Mouse (Mus musculus) lung, adult 2 months (tissue): ENCODE measurements around the gene Parp6. TPM values are rescaled to one million over a fixed set of nuclear protein-coding genes. Genes with fewer than 3 reads are reported as not detected.

Experiments
- DNase-seq: peaks from one replicate; pipeline ENCODE4 v3.0.0; 2022
- H3K4me1 ChIP-seq: fragments of 200-500 bp; 2 replicates; pipeline ENCODE4 v1.6.1; 2011; ENCODE audit warnings: low read length; ENCODE audit not compliant: control insufficient read depth, insufficient read depth
- H3K4me3 ChIP-seq: fragments of 200-500 bp; replicated peaks from 2 replicates; pipeline ENCODE3; 2011; ENCODE audit warnings: low read depth, mild to moderate bottlenecking, control low read depth, low read length; ENCODE audit errors: extremely low read depth
- CTCF ChIP-seq: fragments of 200-500 bp; IDR thresholded peaks from 2 replicates; pipeline ENCODE4 v1.5.1; 2011; ENCODE audit warnings: mild to moderate bottlenecking, low read length, control low read depth; ENCODE audit not compliant: insufficient read depth
- POLR2A ChIP-seq: fragments of 200-500 bp; IDR thresholded peaks from 2 replicates; pipeline ENCODE4 v1.6.1; 2011; ENCODE audit warnings: low read depth, mild to moderate bottlenecking, control low read depth, low read length, borderline replicate concordance; ENCODE audit errors: extremely low read depth
- WGBS: fragments of 180-500 bp; shearing (Covaris S2); methylation state at CpG from one replicate; pipeline ENCODE4 v1.1.7; 2018; 5-methylcytosine and 5-hydroxymethylcytosine counted together
- polyA plus RNA-seq: library from polyadenylated mRNA; depleted of rRNA; stranded (reverse); fragments of >200 nt; gene quantifications from 2 replicates; pipeline ENCODE4 v1.2.3, GENCODE M21; 2012

Parp6 gene
- polyA plus RNA-seq, 1 experiment = 43.6 TPM

- WGBS = 58% methylated on average over 10 of the region's 10 CpGs
- no peak for DNase-seq
- Histone ChIP-seq H3K4me3 (no peak overlapping the region), H3K4me1 (no peaks in the 10 kb centered on the region)
- TF ChIP-seq POLR2A (no peak), CTCF (no peak)
Observed at GRCm38 (mm10) chr9:59589703-59590439, 27.2 kb upstream of the Parp6 start.

GRCm38 (mm10) chr9:59601661-59602060, 15.4 kb upstream of the Parp6 start:
- WGBS = 60% methylated on average over 8 of the region's 8 CpGs
- TF ChIP-seq POLR2A (no peak), CTCF (no peak)
- Histone ChIP-seq H3K4me1 (no peaks in the 10 kb centered on the region), H3K4me3 (no peak overlapping the region)
- no peak for DNase-seq

- no peak for DNase-seq
- Histone ChIP-seq H3K4me1 (no peaks in the 10 kb centered on the region), H3K4me3 (no peak overlapping the region)
- 69% methylated on average over 6 of the region's 6 CpGs for WGBS
- TF ChIP-seq POLR2A = no peak
- TF ChIP-seq CTCF = no peak
Observed at GRCm38 (mm10) chr9:59605967-59606366, 11.1 kb upstream of the Parp6 start.

GRCm38 (mm10) chr9:59610950-59611349, 6.1 kb upstream of the Parp6 start:
- Histone ChIP-seq H3K4me1 (no peaks in the 10 kb centered on the region), H3K4me3 (no peak overlapping the region)
- 83% methylated on average over 2 of the region's 2 CpGs for WGBS
- TF ChIP-seq CTCF (no peak), POLR2A (no peak)
- DNase-seq = no peak

- no peak for TF ChIP-seq CTCF
- no peak for TF ChIP-seq POLR2A
- 75% methylated on average over 2 of the region's 2 CpGs for WGBS
- no peak overlapping the region for H3K4me3 ChIP-seq
- DNase-seq = no peak
- no peaks in the 10 kb centered on the region; the same call in 1 of the 2 replicates for H3K4me1 ChIP-seq
Observed at GRCm38 (mm10) chr9:59615797-59616196, 1.3 kb upstream of the Parp6 start.

GRCm38 (mm10) chr9:59617307-59617973, 356 bp downstream of the Parp6 start:
- Histone ChIP-seq H3K4me1 (no peaks in the 10 kb centered on the region; the same call in 1 of the 2 replicates), H3K4me3 (peak overlapping the region; percentile 79)
- under 1% methylated on average over 53 of the region's 58 CpGs for WGBS
- TF ChIP-seq CTCF (no peak), POLR2A (no peak)
- no peak for DNase-seq

- no peak for DNase-seq
- Histone ChIP-seq H3K4me3 (no peak overlapping the region), H3K4me1 (no peaks in the 10 kb centered on the region)
- WGBS = 100% methylated on average over 1 of the region's 1 CpGs
- TF ChIP-seq CTCF (no peak), POLR2A (no peak)
Observed at GRCm38 (mm10) chr9:59638372-59638771, 21.3 kb downstream of the Parp6 start.

- no peaks in the 10 kb centered on the region for H3K4me1 ChIP-seq
- WGBS = 93% methylated on average over 4 of the region's 4 CpGs
- no peak overlapping the region for H3K4me3 ChIP-seq
- TF ChIP-seq POLR2A (no peak), CTCF (no peak)
- no peak for DNase-seq
Observed at GRCm38 (mm10) chr9:59639936-59640335, 22.9 kb downstream of the Parp6 start.

- TF ChIP-seq POLR2A (no peak), CTCF (no peak)
- Histone ChIP-seq H3K4me3 (no peak overlapping the region), H3K4me1 (no peaks in the 10 kb centered on the region)
- DNase-seq = no peak
- 64% methylated on average over 2 of the region's 2 CpGs for WGBS
Observed at GRCm38 (mm10) chr9:59641320-59641719, 24.2 kb downstream of the Parp6 start.

- DNase-seq = no peak
- 97% methylated on average over 4 of the region's 4 CpGs for WGBS
- no peak for TF ChIP-seq CTCF
- TF ChIP-seq POLR2A = no peak
- Histone ChIP-seq H3K4me1 (no peaks in the 10 kb centered on the region), H3K4me3 (no peak overlapping the region)
Observed at GRCm38 (mm10) chr9:59649911-59650310, 32.8 kb downstream of the Parp6 start.
